Mouse (Mus musculus) intestine, embryonic 16.5 days (tissue): ENCODE data around the gene Nat14. TPM values are rescaled to one million over a fixed set of nuclear protein-coding genes. Genes with fewer than 3 reads are reported as not detected.

Source experiments
- ATAC-seq: fragments of 200-750 bp; cut with Nextera tagmentation; 2 replicates; pipeline ENCODE4 v1.8.0; 2017; ENCODE audit warnings: moderate TSS enrichment, moderate library complexity
- H3K27ac ChIP-seq: fragments of 300-500 bp; sonication (generic); 2 replicates; pipeline ENCODE4 v1.5.1; 2014; ENCODE audit warnings: mild to moderate bottlenecking, low read length
- H3K27me3 ChIP-seq: fragments of 300-500 bp; sonication (generic); replicated peaks from 2 replicates; pipeline ENCODE4 v1.6.1; 2014; ENCODE audit warnings: low read length, control low read depth, mixed read lengths; ENCODE audit not compliant: control insufficient read depth, insufficient read depth
- H3K36me3 ChIP-seq: fragments of 300-500 bp; sonication (generic); 2 replicates; pipeline ENCODE4 v1.6.1; 2014; ENCODE audit warnings: low read length, control low read depth; ENCODE audit not compliant: control insufficient read depth, insufficient read depth
- H3K4me1 ChIP-seq: fragments of 300-500 bp; sonication (generic); 2 replicates; pipeline ENCODE4 v1.6.1; 2014; ENCODE audit warnings: low read length, control low read depth, mixed read lengths; ENCODE audit not compliant: control insufficient read depth, insufficient read depth
- H3K4me2 ChIP-seq: fragments of 300-500 bp; sonication (generic); 2 replicates; pipeline ENCODE4 v1.6.1; 2014; ENCODE audit warnings: low read depth, low read length, control low read depth
- H3K4me3 ChIP-seq: fragments of 300-500 bp; sonication (generic); 2 replicates; pipeline ENCODE4 v1.5.1; 2014; ENCODE audit warnings: mild to moderate bottlenecking, low read length
- H3K9ac ChIP-seq: fragments of 300-500 bp; sonication (generic); 2 replicates; pipeline ENCODE4 v1.6.1; 2014; ENCODE audit warnings: low read depth, low read length
- H3K9me3 ChIP-seq: fragments of 300-500 bp; sonication (generic); 2 replicates; pipeline ENCODE4 v1.6.1; 2016; ENCODE audit warnings: low read length, control low read depth; ENCODE audit not compliant: control insufficient read depth
- WGBS: fragments of 180-500 bp; shearing (Covaris S2); extraction: QIAGEN DNeasy Blood & Tissue Kit; methylation state at CpG from one replicate; pipeline ENCODE4 v1.1.7; 2014; 5-methylcytosine and 5-hydroxymethylcytosine counted together
- polyA plus RNA-seq: library from polyadenylated mRNA; unstranded; fragments of >200 nt; fragmentation: Nextera tagmentation; extraction: Ambion mirVana; gene quantifications from 2 replicates; pipeline ENCODE4 v1.2.1, GENCODE M21; 2015

The Nat14 gene
- polyA plus RNA-seq, 1 experiment from 2014 or later, result 3.6 TPM

GRCm38 (mm10) chr7:4934160-4934914 is 12.5 kb downstream of the Nat14 start:
- Histone ChIP-seq H3K27ac (no peak overlapping the region), H3K27me3 (no peaks in the 10 kb centered on the region), H3K36me3 (no peaks in the 10 kb centered on the region; the same call in 1 of the 2 replicates), H3K4me2 (no peak overlapping the region), H3K9ac (no peak overlapping the region), H3K9me3 (no peaks in the 10 kb centered on the region), H3K4me3 (no peak overlapping the region), H3K4me1 (no peaks in the 10 kb centered on the region)
- 79% methylated on average over 4 of the region's 4 CpGs for WGBS
- no peak for ATAC-seq

DNA sequence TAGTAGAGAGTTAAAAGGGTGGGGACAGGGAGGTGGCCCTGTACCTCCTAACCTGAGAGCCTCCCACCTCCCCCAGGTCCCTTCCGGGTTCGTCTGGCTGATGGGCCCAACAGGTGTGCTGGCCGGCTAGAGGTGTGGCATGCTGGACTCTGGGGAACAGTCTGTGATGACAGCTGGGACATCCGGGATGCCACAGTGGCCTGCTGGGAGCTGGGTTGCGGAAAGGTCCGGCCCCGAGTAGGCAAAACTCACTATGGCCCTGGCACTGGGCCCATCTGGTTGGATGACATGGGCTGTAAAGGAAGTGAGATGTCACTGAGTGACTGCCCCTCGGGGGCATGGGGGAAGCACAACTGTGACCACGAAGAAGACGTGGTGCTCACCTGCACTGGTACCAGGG is 15.0 kb downstream of the Nat14 start:
- H3K4me1 ChIP-seq, result no peaks in the 10 kb centered on the region
- no peaks in the 10 kb centered on the region; the same call in 1 of the 2 replicates for H3K36me3 ChIP-seq
- no peak overlapping the region for H3K4me3 ChIP-seq
- H3K27ac ChIP-seq, result no peak overlapping the region
- no peak for ATAC-seq
- H3K27me3 ChIP-seq, result no peaks in the 10 kb centered on the region
- H3K4me2 ChIP-seq, result no peak overlapping the region
- no peaks in the 10 kb centered on the region for H3K9me3 ChIP-seq
- 76% methylated on average over 10 of the region's 10 CpGs for WGBS
- no peak overlapping the region for H3K9ac ChIP-seq

DNA sequence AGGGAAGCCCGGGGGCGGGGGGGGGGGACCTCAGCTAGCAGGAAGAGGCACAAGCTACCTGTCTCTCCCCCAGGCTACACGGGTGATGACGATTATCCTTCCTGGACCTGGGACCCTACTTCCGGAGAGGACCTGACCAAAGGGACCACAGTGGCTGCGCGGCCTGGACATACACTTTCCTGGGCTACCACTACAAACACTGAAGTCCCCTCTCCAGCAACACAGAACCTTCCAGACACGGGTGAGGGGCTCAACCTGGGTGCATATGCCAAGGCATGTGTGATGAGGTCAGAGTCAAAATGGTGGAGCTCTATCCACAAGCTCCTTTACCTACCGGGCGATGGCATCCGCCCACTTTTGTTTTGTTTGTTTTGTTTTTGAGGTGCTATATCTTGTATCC is 15.6 kb downstream of the Nat14 start:
- H3K9me3 ChIP-seq, result no peaks in the 10 kb centered on the region
- no peak overlapping the region for H3K4me3 ChIP-seq
- no peak overlapping the region; the same call in 1 of the 2 replicates for H3K9ac ChIP-seq
- no peaks in the 10 kb centered on the region for H3K4me1 ChIP-seq
- WGBS, result 75% methylated on average over 11 of the region's 11 CpGs
- ATAC-seq, result no peak
- H3K4me2 ChIP-seq, result no peak overlapping the region
- H3K27ac ChIP-seq, result no peak overlapping the region
- H3K27me3 ChIP-seq, result no peaks in the 10 kb centered on the region
- H3K36me3 ChIP-seq, result no peaks in the 10 kb centered on the region; the same call in 1 of the 2 replicates

DNA sequence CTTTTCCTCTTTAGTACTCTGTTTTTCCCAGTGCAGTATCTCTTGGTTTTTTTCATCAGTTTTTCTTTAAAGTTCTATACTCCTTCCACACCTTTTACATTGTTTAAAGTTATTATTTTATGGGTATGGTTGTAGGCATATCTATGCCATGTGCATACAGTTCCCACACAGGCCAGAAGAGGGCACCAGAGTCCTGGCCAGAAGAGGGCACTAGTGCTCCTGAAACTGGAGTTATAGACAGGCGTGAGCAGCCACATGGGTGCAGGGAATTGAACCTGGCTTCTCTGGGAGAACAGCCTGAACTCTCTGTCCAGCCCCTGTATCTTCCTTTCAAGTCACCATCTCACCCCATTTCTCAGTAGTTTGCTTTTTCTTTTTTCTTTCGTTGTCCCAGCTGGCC is 16.6 kb downstream of the Nat14 start:
- Histone ChIP-seq H3K4me3 (no peak overlapping the region), H3K9me3 (no peaks in the 10 kb centered on the region), H3K9ac (no peak overlapping the region), H3K27ac (no peak overlapping the region), H3K4me2 (no peak overlapping the region), H3K36me3 (no peaks in the 10 kb centered on the region; the same call in 1 of the 2 replicates), H3K4me1 (no peaks in the 10 kb centered on the region), H3K27me3 (no peaks in the 10 kb centered on the region)
- ATAC-seq, result no peak
- WGBS, result 36% methylated on average over 2 of the region's 2 CpGs

DNA sequence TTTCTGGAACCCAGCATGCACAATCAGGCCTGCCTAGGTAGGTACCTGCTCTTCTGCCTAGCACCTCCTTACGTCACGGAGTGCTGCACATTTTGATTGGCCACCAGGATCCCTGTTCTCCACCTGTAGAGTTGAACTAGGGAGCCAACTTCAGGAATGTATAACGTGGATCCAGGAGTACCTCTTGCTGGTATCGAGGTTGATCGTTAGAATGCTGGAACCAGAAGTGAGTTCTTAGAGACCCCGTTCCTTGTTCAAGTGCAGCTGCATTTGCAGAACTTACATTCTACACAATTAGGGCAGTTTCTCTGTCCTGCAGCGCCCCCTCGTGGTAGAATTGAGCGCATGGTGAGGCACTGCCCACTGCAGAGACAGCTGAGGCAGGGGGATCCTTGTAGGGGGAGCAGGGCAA is 18.2 kb downstream of the Nat14 start:
- WGBS, result 17% methylated on average over 9 of the region's 9 CpGs
- H3K36me3 ChIP-seq, result no peaks in the 10 kb centered on the region
- ATAC-seq, result peak; percentile 78
- no peak overlapping the region for H3K27ac ChIP-seq
- no peak overlapping the region for H3K4me2 ChIP-seq
- H3K9me3 ChIP-seq, result no peaks in the 10 kb centered on the region
- no peak overlapping the region for H3K4me3 ChIP-seq
- no peaks in the 10 kb centered on the region for H3K27me3 ChIP-seq
- no peak overlapping the region for H3K9ac ChIP-seq
- H3K4me1 ChIP-seq, result no peaks in the 10 kb centered on the region

DNA sequence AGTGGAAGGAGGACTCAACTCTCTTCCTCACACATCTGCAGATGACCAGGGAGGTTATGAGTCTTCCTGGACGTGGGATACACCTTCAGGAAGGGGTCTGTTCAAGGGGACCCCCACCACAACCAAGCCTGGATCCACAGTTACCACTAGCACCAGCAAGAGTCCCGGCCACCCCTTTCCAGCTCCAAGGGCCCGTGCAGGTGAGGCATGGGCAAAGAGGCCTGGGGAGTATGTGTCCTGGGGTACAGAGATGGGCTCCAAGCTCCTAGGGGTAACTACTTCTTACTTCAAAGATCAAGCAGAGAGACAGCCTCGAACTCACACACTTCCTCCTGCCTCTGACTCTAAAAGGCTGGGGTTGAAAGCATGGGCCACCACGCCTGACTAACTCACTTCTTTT is 20.8 kb downstream of the Nat14 start:
- no peak overlapping the region for H3K4me3 ChIP-seq
- no peak overlapping the region for H3K27ac ChIP-seq
- WGBS, result 52% methylated on average over 5 of the region's 5 CpGs
- no peak overlapping the region for H3K9ac ChIP-seq
- no peaks in the 10 kb centered on the region for H3K9me3 ChIP-seq
- no peak overlapping the region for H3K4me2 ChIP-seq
- H3K27me3 ChIP-seq, result no peaks in the 10 kb centered on the region
- H3K36me3 ChIP-seq, result no peaks in the 10 kb centered on the region
- peak; percentile 8; the same call in 1 of the 2 replicates for ATAC-seq
- no peaks in the 10 kb centered on the region for H3K4me1 ChIP-seq

DNA sequence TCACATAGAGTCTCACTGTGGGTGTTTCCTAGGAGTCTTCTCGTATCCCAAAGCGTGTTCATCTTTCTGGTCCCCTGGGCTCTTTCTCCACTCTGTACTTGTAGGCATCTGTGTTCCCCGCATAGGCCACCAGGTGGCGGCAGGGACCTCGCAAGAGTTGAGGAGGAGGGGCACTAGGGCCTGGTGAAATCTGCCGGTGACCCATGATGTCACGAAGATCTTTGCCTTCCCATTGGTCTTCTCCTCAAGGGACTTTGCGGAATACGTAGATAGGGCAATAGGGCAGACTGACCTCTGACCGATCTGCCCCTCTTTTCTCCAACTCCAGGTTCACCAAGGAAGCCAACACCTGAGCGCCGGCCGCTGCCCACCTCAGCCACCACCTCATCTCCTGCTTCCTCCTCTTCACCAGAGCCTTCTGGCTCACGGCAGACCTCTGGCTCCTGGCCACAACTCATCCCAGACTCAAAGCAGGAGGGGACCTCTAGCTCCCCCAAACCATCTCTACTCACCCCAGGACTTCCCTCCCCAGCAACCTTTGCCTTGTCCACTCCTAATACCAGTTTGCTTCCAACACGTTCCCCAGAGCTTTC is 21.5 kb downstream of the Nat14 start:
- H3K9ac ChIP-seq, result peak overlapping the region; percentile 44; the same call in 1 of the 2 replicates
- H3K4me3 ChIP-seq, result peak overlapping the region; percentile 42
- H3K9me3 ChIP-seq, result no peaks in the 10 kb centered on the region
- H3K27me3 ChIP-seq, result no peaks in the 10 kb centered on the region
- H3K4me1 ChIP-seq, result no peaks in the 10 kb centered on the region
- no peak overlapping the region for H3K27ac ChIP-seq
- H3K4me2 ChIP-seq, result peak overlapping the region; percentile 54
- WGBS, result 13% methylated on average over 15 of the region's 15 CpGs
- ATAC-seq, result peak; percentile 90
- no peaks in the 10 kb centered on the region for H3K36me3 ChIP-seq

- Histone ChIP-seq H3K9me3 (no peaks in the 10 kb centered on the region), H3K9ac (peak overlapping the region; percentile 17; the same call in 1 of the 2 replicates), H3K36me3 (no peaks in the 10 kb centered on the region), H3K4me1 (no peaks in the 10 kb centered on the region), H3K4me2 (no peak overlapping the region), H3K27me3 (no peaks in the 10 kb centered on the region), H3K27ac (no peak overlapping the region), H3K4me3 (no peak overlapping the region)
- WGBS, result 40% methylated on average over 2 of the region's 2 CpGs
- no peak for ATAC-seq
Measured at GRCm38 (mm10) chr7:4947855-4948254, 26.0 kb downstream of the Nat14 start.

DNA sequence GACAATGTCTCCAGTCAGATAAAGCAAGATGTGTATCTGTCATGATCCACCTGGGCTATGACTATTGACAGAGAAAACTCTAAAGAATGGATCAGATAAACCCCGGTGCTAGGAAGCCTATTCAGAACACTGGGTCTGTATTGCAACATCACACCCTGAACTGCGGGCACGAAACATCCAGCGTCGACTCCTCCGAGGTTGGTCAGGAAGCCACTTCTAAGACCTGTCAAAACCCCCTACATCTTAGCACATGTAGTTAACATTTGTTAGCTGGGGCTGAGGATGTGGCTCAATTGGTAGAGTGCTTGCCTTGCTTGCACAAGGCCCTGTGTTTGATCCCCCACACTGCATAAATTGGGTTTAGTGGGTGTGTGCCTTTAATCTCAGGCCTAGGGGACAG is 26.6 kb downstream of the Nat14 start:
- Histone ChIP-seq H3K4me3 (no peak overlapping the region), H3K9me3 (no peaks in the 10 kb centered on the region), H3K27ac (no peak overlapping the region), H3K27me3 (no peaks in the 10 kb centered on the region), H3K4me1 (no peaks in the 10 kb centered on the region), H3K9ac (no peak overlapping the region), H3K4me2 (no peak overlapping the region), H3K36me3 (no peaks in the 10 kb centered on the region)
- WGBS, result 52% methylated on average over 6 of the region's 6 CpGs
- ATAC-seq, result no peak
